Mouse (Mus musculus) hindbrain, embryonic 16.5 days (tissue): ENCODE results near the gene Tmem33. TPM values are rescaled to one million over a fixed set of nuclear protein-coding genes. Genes with fewer than 3 reads are reported as not detected.

Source experiments
- ATAC-seq: fragments of 200-750 bp; cut with Nextera tagmentation; 2 replicates; pipeline ENCODE4 v1.8.0; 2017; ENCODE audit warnings: moderate TSS enrichment, moderate library complexity
- H3K27ac ChIP-seq: fragments of 300-500 bp; sonication (generic); 2 replicates; pipeline ENCODE4 v1.5.1; 2014; ENCODE audit warnings: low read depth, mild to moderate bottlenecking, control low read depth, low read length, moderate library complexity
- H3K27me3 ChIP-seq: fragments of 300-500 bp; sonication (generic); replicated peaks from 2 replicates; pipeline ENCODE4 v1.6.1; 2014; ENCODE audit warnings: low read length; ENCODE audit not compliant: control insufficient read depth, insufficient read depth
- H3K36me3 ChIP-seq: fragments of 300-500 bp; sonication (generic); 2 replicates; pipeline ENCODE4 v1.6.1; 2014; ENCODE audit warnings: mild to moderate bottlenecking, low read length, moderate library complexity, mixed read lengths; ENCODE audit not compliant: control insufficient read depth, insufficient read depth
- H3K4me1 ChIP-seq: fragments of 300-500 bp; sonication (generic); 2 replicates; pipeline ENCODE4 v1.6.1; 2014; ENCODE audit warnings: low read depth, low read length; ENCODE audit not compliant: control insufficient read depth, insufficient read depth
- H3K4me2 ChIP-seq: fragments of 300-500 bp; sonication (generic); 2 replicates; pipeline ENCODE4 v1.6.1; 2014; ENCODE audit warnings: mild to moderate bottlenecking, low read length, control low read depth, moderate library complexity
- H3K4me3 ChIP-seq: fragments of 300-500 bp; sonication (generic); 2 replicates; pipeline ENCODE4 v1.5.1; 2014; ENCODE audit warnings: mild to moderate bottlenecking, low read length, control low read depth, moderate library complexity
- H3K9ac ChIP-seq: fragments of 300-500 bp; sonication (generic); 2 replicates; pipeline ENCODE4 v1.6.1; 2014; ENCODE audit warnings: low read depth, mild to moderate bottlenecking, control low read depth, low read length, moderate library complexity
- H3K9me3 ChIP-seq: fragments of 300-500 bp; sonication (generic); 2 replicates; pipeline ENCODE4 v1.6.1; 2014; ENCODE audit warnings: mild to moderate bottlenecking, low read length, moderate library complexity; ENCODE audit not compliant: control insufficient read depth
- WGBS: fragments of 180-500 bp; shearing (Covaris S2); extraction: QIAGEN DNeasy Blood & Tissue Kit; methylation state at CpG from one replicate; pipeline ENCODE4 v1.1.7; 2014; 5-methylcytosine and 5-hydroxymethylcytosine counted together
- polyA plus RNA-seq: library from polyadenylated mRNA; unstranded; fragments of >200 nt; fragmentation: Nextera tagmentation; extraction: Ambion mirVana; gene quantifications from 2 replicates; pipeline ENCODE4 v1.2.1, GENCODE M21; 2015

Gene Tmem33
- polyA plus RNA-seq, 1 experiment from 2014 or later = 74.9 TPM

DNA sequence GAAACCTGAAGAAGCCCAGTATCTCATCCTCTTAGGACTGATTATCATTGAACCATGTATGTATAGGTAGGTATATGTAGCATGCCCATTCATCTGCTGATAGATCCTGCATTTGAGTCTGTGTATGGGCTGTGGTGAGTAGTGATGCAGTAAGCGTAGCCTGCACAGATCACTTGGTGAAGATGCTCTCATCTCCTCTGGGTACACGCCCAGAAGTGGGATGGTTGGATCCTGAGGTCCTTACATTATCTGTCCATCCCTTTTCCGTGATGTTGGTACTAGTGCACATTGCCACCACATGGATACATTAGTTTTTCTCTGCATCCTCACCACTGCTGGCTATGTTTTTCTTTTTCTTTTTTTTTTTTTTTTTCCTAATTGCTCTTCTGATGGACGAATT is 19.5 kb downstream of the Tmem33 start:
- Histone ChIP-seq H3K4me2 (no peak overlapping the region), H3K4me3 (no peak overlapping the region), H3K9me3 (no peaks in the 10 kb centered on the region), H3K27me3 (no peaks in the 10 kb centered on the region), H3K4me1 (no peaks in the 10 kb centered on the region), H3K27ac (no peak overlapping the region), H3K36me3 (peaks cover 5% of the 10 kb centered on the region), H3K9ac (no peak overlapping the region)
- WGBS = 96% methylated on average over 4 of the region's 4 CpGs
- no peak for ATAC-seq

DNA sequence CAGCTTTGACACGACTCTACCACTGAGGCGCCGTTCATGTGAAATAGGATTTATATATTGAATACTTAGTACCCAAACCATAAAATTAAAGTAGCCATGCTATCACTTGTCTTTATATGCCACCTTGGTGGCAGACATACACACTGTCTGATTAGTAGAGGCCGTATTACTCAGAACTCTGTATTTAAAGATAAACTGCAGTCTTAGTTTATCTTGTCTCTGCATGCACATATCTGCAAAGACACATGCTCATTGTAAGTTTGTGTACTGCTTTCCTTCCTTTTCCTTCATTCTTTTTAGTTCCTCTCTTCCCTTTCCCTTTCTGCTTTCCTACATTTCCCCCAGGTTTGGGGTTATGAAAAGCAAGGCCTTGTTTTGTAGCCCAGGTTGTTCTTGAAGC is 20.0 kb downstream of the Tmem33 start:
- no peaks in the 10 kb centered on the region for H3K4me1 ChIP-seq
- H3K4me3 ChIP-seq = no peak overlapping the region
- WGBS = 90% methylated on average over 4 of the region's 4 CpGs
- H3K9ac ChIP-seq = no peak overlapping the region
- H3K27ac ChIP-seq = no peak overlapping the region
- H3K4me2 ChIP-seq = no peak overlapping the region
- no peaks in the 10 kb centered on the region for H3K9me3 ChIP-seq
- ATAC-seq = no peak
- H3K27me3 ChIP-seq = no peaks in the 10 kb centered on the region
- H3K36me3 ChIP-seq = peaks cover 10% of the 10 kb centered on the region

DNA sequence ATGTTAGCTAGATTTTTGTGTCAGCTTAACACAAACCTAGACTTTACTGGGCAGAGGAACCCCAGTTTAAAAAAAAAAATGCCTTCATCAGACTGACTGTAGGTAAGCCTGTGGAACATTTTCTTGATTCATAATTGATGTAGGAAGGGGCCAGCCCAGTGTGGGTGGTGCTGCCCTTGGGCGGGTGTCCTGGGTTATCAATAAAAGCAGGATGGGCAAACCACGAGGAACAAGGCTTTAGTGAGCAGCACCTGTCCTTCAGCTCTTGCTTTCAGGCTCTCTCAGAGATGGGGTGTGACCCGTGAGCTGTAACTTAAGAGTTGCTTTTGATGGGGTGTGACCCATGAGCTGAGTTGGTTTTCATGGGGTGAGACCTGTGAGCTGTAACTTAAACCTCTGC is 34.7 kb downstream of the Tmem33 start:
- Histone ChIP-seq H3K27me3 (no peaks in the 10 kb centered on the region), H3K4me1 (no peaks in the 10 kb centered on the region), H3K9me3 (no peaks in the 10 kb centered on the region), H3K27ac (no peak overlapping the region), H3K36me3 (no peaks in the 10 kb centered on the region), H3K4me3 (no peak overlapping the region), H3K4me2 (no peak overlapping the region), H3K9ac (no peak overlapping the region)
- 79% methylated on average over 3 of the region's 3 CpGs for WGBS
- no peak for ATAC-seq

DNA sequence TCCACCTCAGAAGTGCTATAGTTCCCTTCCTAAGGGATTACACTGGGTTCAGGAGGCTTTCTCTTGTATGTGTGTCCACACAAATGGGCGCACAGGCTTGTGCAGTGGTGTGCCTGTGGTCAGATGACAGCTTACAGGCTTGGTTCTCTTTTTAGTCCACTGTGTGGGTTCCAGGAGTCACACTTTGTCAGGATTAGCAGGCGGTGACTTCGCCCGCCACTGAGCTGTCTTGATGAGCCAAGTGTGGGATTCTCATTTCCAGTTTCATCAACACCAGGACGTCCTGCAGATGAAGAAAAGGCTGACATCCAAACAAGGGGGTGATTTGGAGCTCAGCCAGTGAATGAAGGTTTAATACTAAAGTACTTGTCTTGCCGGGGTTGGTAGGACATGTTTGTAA is 35.3 kb downstream of the Tmem33 start:
- Histone ChIP-seq H3K27ac (no peak overlapping the region), H3K4me2 (no peak overlapping the region), H3K27me3 (no peaks in the 10 kb centered on the region), H3K4me1 (no peaks in the 10 kb centered on the region), H3K36me3 (no peaks in the 10 kb centered on the region), H3K4me3 (no peak overlapping the region), H3K9ac (no peak overlapping the region), H3K9me3 (no peaks in the 10 kb centered on the region)
- 80% methylated on average over 6 of the region's 6 CpGs for WGBS
- no peak for ATAC-seq

DNA sequence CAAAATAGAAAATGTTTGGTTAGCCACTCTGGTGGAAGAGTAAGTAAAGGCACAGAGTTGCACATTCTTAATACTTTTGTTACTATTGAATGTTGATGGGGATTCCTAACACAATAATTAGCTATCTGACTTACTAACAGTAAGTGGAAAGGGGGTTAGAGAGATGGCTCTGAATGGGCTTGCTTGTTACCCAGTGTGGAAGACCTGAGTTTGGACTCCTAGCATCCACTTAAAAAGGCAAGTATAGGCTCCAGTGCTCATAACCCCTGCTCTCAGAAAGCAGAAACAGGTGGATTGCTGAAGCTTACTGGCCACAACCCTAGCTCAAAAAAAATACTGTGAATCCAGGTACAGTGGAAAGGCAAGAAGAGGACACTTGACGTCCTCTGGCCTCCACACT is 35.8 kb downstream of the Tmem33 start:
- Histone ChIP-seq H3K27ac (no peak overlapping the region), H3K9me3 (no peaks in the 10 kb centered on the region), H3K4me2 (no peak overlapping the region), H3K9ac (no peak overlapping the region), H3K27me3 (no peaks in the 10 kb centered on the region), H3K4me3 (no peak overlapping the region), H3K4me1 (no peaks in the 10 kb centered on the region), H3K36me3 (no peaks in the 10 kb centered on the region)
- 90% methylated on average over 1 of the region's 1 CpGs for WGBS
- ATAC-seq = no peak

DNA sequence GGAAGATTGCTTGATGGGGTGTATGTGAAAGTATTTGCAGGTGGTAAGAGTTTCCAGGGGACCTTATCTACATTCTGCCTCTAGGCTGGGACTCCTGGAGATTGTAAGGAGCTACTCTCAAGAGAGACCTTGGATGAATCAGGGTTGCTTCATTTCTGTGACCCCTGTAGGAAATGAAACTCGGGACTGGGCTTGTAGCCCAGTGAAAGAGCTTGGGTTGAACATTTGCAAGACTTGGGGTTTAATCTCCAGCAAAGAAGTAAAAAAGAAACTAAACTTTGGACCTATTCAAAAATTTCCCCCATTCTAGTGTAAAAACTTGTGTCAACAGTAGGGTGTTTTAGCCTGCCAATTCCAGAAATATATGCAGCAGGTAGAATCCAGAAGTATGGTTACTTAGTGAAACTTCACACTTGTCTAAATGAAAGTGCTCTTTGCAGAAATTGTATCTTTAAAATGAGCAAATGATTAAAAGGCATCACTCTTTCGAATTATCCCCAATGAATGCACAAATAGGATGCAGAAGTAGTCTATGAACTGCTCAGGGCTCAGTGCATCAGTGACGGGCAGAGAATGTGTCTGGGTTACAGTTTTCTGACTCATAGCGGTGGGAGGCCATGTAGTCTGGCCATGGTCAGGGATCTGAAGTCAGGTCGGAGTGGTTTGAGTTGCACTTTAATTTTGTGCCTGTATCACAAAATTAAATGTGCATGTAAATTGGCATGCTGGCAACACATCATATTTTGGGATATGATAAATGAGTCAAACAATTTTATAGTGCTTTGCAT is 36.9 kb downstream of the Tmem33 start:
- Histone ChIP-seq H3K27ac (no peak overlapping the region), H3K9me3 (no peaks in the 10 kb centered on the region), H3K9ac (no peak overlapping the region), H3K4me1 (no peaks in the 10 kb centered on the region), H3K27me3 (no peaks in the 10 kb centered on the region), H3K4me3 (no peak overlapping the region), H3K4me2 (no peak overlapping the region), H3K36me3 (no peaks in the 10 kb centered on the region)
- no peak for ATAC-seq
- WGBS = 84% methylated on average over 5 of the region's 5 CpGs

DNA sequence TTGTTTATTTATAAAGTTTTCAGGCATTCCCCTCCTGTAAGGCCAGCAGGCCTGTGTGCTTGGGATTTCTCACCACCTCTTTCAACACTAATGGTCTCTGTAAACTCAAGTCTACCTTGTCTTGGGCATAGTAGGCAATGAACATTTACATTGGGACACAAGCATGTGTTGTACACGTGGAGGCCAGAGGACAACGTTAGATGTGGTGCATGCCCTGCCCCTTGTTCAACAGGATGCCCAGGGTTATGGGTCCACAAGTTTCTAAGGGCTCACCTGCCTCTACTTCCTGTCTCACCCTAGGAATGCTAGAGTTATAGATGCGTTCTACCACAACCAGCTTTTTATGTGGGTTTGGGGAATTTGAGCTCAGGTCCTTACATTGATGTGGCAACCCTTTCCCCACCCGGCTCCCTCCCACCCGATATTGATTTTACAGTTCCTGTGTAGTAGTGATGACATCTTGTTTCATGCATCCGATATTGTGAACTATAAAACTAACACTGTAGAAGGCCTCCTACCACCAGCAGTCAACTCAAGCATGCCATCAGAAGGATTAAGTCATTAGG is 39.6 kb downstream of the Tmem33 start:
- no peak overlapping the region for H3K27ac ChIP-seq
- no peak overlapping the region for H3K9ac ChIP-seq
- no peaks in the 10 kb centered on the region for H3K27me3 ChIP-seq
- WGBS = 91% methylated on average over 6 of the region's 6 CpGs
- no peak for ATAC-seq
- no peaks in the 10 kb centered on the region for H3K4me1 ChIP-seq
- H3K4me2 ChIP-seq = no peak overlapping the region
- H3K4me3 ChIP-seq = no peak overlapping the region
- no peaks in the 10 kb centered on the region for H3K9me3 ChIP-seq
- H3K36me3 ChIP-seq = no peaks in the 10 kb centered on the region

DNA sequence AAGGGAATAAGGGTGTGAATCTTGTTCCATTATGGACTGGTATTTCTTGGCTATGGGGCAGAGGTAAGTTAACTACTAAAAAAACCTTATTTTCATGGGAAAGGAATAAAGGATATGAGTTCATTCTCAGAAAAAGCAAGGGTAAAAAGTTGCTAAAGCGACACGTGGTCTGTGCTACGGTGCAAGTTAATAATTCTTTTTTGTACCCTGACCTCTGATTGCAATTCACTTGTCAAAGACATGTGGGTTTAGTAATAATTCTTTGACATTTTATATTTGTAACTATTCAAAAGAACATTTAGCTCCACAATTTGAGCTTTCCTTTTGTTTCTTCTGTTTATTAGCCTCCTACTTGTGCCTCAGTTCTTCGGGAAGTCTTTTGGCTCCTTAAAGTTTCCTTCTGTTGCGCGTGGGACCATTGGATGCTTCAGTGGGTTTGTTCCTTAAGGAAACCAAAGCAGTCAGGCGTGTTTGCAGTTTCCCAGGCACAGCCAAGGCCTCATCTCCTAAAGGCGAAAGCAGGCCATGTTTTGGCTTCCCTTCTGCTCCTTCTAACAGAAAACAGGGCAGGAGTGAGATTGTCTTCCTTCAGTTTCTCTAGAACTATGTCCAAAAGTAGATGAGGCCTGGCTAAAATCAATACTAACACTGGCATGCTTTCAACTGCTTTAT is 40.7 kb downstream of the Tmem33 start:
- ATAC-seq = no peak
- Histone ChIP-seq H3K4me3 (no peak overlapping the region), H3K9me3 (no peaks in the 10 kb centered on the region), H3K27me3 (no peaks in the 10 kb centered on the region), H3K36me3 (no peaks in the 10 kb centered on the region), H3K9ac (no peak overlapping the region), H3K4me1 (no peaks in the 10 kb centered on the region), H3K4me2 (no peak overlapping the region), H3K27ac (no peak overlapping the region)
- 94% methylated on average over 8 of the region's 8 CpGs for WGBS

DNA sequence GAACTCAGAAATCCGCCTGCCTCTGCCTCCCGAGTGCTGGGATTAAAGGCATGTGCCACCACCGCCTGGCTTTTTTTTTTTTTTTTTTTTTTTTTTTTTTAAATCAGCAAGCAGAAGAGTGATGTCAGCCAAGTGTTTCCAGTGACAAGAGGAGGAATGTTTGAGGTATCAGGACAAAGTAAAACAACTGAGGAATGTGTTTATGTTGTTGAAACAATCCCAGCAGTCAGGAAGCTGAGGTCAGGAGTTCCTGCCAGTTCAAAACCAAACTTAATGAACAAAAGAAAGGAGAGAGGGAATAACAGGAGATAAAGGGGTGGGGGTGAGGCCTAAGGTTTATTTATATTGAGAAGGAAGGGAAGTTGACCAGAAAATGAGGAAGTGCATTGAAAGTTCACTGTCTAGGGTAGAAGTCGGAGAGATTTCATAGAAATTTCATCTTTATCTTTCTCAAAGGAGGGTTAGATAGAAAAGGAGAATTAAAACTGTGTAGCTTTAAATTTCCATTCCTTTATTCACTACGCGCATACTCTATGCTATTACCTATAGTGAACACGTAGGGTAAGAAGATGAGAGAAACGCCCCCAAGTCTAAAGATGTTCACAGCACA is 41.5 kb downstream of the Tmem33 start:
- WGBS = 87% methylated on average over 7 of the region's 8 CpGs
- H3K36me3 ChIP-seq = no peaks in the 10 kb centered on the region
- no peak for ATAC-seq
- H3K9ac ChIP-seq = no peak overlapping the region
- H3K9me3 ChIP-seq = no peaks in the 10 kb centered on the region
- H3K4me2 ChIP-seq = no peak overlapping the region
- H3K4me1 ChIP-seq = no peaks in the 10 kb centered on the region
- H3K27me3 ChIP-seq = no peaks in the 10 kb centered on the region
- no peak overlapping the region for H3K27ac ChIP-seq
- H3K4me3 ChIP-seq = no peak overlapping the region
